ENCODE assay signal across 9 mouse cellular contexts in genomic region chr2:154916547-154916946, GRCm38 (mm10). TPM values are rescaled to one million over a fixed set of nuclear protein-coding genes. Genes with fewer than 3 reads are reported as not detected.
A peak's percentile ranks its signal among the peaks of the same experiment; 100 is the strongest.
DNase-seq lines count a peak whose midpoint lies in the region; ATAC-seq and TF ChIP-seq lines count a peak whose summit lies in the region.
"Had no signal": no experiment of that assay in that cellular context is flagged by ENCODE, and none has a peak within 500 bp of the region (broad histone marks: within the 10 kb centered on the region; RNA-seq: fewer than 3 reads in every experiment).

No protein-coding gene starts in this region.

- no peak for TF ChIP-seq EP300 in liver, postnatal 0 days (IDR thresholded peaks at IDR 0.05; ENCODE audit: low read depth)

- intact Hi-C loops in left cerebral cortex, postnatal 4 days (cut with DNase I) = no loop called here

- no peak overlapping the region for H3K4me3 ChIP-seq in liver, postnatal 0 days (ENCODE audit: low read depth, low read length)
- H3K4me3 ChIP-seq in midbrain, embryonic 15.5 days = no peak overlapping the region
- H3K4me3 ChIP-seq: neural tube, embryonic 13.5 days had no signal

- peak; percentile 10 to 46 for DNase-seq in adrenal gland, postnatal 36 days
- DNase-seq in adrenal gland, adult 18-20 months (ENCODE audit: low spot score in 2 of 2) = no peak
- peak; percentile 29 for DNase-seq in left cerebral cortex, postnatal 4 days
- no peak for DNase-seq in left cerebral cortex, adult 18-20 months (ENCODE audit: low spot score in 2 of 2)
- DNase-seq in embryo, embryonic 11 days = peak; percentile 72
- peak; percentile 31 for DNase-seq in liver, postnatal 0 days
- no peak for DNase-seq in MN1 (ENCODE audit: low spot score)

- no peaks in the 10 kb centered on the region for H3K27me3 ChIP-seq in liver, postnatal 0 days (ENCODE audit: insufficient read depth, low read length)
- no peaks in the 10 kb centered on the region for H3K27me3 ChIP-seq in midbrain, embryonic 15.5 days (replicated peaks)

- no peak overlapping the region for H3K4me2 ChIP-seq in liver, postnatal 0 days (ENCODE audit: low read depth, low read length)
- no peak overlapping the region for H3K4me2 ChIP-seq in midbrain, embryonic 15.5 days
- H3K4me2 ChIP-seq: neural tube, embryonic 13.5 days had no signal

- no peaks in the 10 kb centered on the region for H3K4me1 ChIP-seq in liver, postnatal 0 days (ENCODE audit: insufficient read depth)
- H3K4me1 ChIP-seq in midbrain, embryonic 15.5 days = no peaks in the 10 kb centered on the region
- H3K4me1 ChIP-seq: neural tube, embryonic 13.5 days had no signal

- H3K9ac ChIP-seq in liver, postnatal 0 days (replicated peaks) = no peak overlapping the region
- H3K9ac ChIP-seq in midbrain, embryonic 15.5 days = no peak overlapping the region
- H3K9ac ChIP-seq: neural tube, embryonic 13.5 days had no signal

- TF ChIP-seq CTCF in liver, postnatal 0 days (IDR thresholded peaks at IDR 0.05; ENCODE audit: low read depth) = peak; percentile 69

- no peak overlapping the region for H3K27ac ChIP-seq in liver, postnatal 0 days (ENCODE audit: low read depth)
- H3K27ac ChIP-seq in midbrain, embryonic 15.5 days = no peak overlapping the region
- H3K27ac ChIP-seq: neural tube, embryonic 13.5 days had no signal

- ATAC-seq in liver, postnatal 0 days = no peak
- ATAC-seq in midbrain, embryonic 15.5 days (replicated peaks) = no peak

- no peaks in the 10 kb centered on the region for H3K36me3 ChIP-seq in liver, postnatal 0 days (replicated peaks; ENCODE audit: insufficient read depth, low read length)
- no peaks in the 10 kb centered on the region for H3K36me3 ChIP-seq in midbrain, embryonic 15.5 days (replicated peaks)
- H3K36me3 ChIP-seq: neural tube, embryonic 13.5 days had no signal

- WGBS in liver, postnatal 0 days (ENCODE audit: insufficient replicate concordance) = 16% methylated on average over 2 of the region's 2 CpGs
- 11% methylated on average over 2 of the region's 2 CpGs for WGBS in midbrain, embryonic 15.5 days

- no peaks in the 10 kb centered on the region for H3K9me3 ChIP-seq in liver, postnatal 0 days (ENCODE audit: low read length)
- H3K9me3 ChIP-seq in midbrain, embryonic 15.5 days = no peaks in the 10 kb centered on the region
- H3K9me3 ChIP-seq: neural tube, embryonic 13.5 days had no signal

RNA-seq across cellular contexts. Expression of gene Eif2s2, which starts 23.8 kb away (rescaled TPM):
- 100 to 1,000 TPM; 129 to 170 TPM for total RNA-seq in adrenal gland, postnatal 36 days (2021)
- total RNA-seq in adrenal gland, adult 18-20 months (2021) = 100 to 1,000 TPM; 117 to 152 TPM
- total RNA-seq in left cerebral cortex, postnatal 4 days (2021) = 10 to 100 TPM; 94.1 to 99.9 TPM
- 10 to 100 TPM; 47.3 to 50.2 TPM for total RNA-seq in left cerebral cortex, adult 18-20 months (2021)
- polyA plus RNA-seq in liver, postnatal 0 days (2015; fragmentation: Nextera tagmentation; extraction: Ambion mirVana) = 57.9 and 60.8 TPM in 2 replicates
- polyA plus RNA-seq in midbrain, embryonic 15.5 days (2015; fragmentation: Nextera tagmentation; extraction: Ambion mirVana) = 61.7 and 69.0 TPM in 2 replicates

Comparison
In these comparisons a context has a peak if more than half of its experiments do, and no peak if none do; other contexts are left out.
1. DNase-seq: peak in adrenal gland, postnatal 36 days (2 of 2), left cerebral cortex, postnatal 4 days (single experiment), embryo, embryonic 11 days (single experiment) and liver, postnatal 0 days (single experiment); none in adrenal gland, adult 18-20 months (0 of 2), left cerebral cortex, adult 18-20 months (0 of 2) and MN1 (single experiment).